Mouse (Mus musculus) kidney, postnatal 0 days (tissue): ENCODE data around the gene Sox3. TPM values are rescaled to one million over a fixed set of nuclear protein-coding genes. Genes with fewer than 3 reads are reported as not detected.

Source experiments
- ATAC-seq: fragments of 200-750 bp; cut with Nextera tagmentation; replicated peaks from 2 replicates; pipeline ENCODE4 v1.8.0; 2017; ENCODE audit warnings: low read depth, moderate number of reproducible peaks, moderate TSS enrichment, moderate library complexity; ENCODE audit not compliant: low FRiP score
- DNase-seq: peaks from one replicate; pipeline ENCODE4 v3.0.0-alpha.2; 2016; ENCODE audit warnings: low spot score
- H3K27ac ChIP-seq: fragments of 300-500 bp; sonication (generic); 2 replicates; pipeline ENCODE4 v1.5.1; 2014; ENCODE audit warnings: mild to moderate bottlenecking
- H3K27me3 ChIP-seq: fragments of 300-500 bp; sonication (generic); 2 replicates; pipeline ENCODE4 v1.6.1; 2014; ENCODE audit warnings: low read length, mixed read lengths; ENCODE audit not compliant: insufficient read depth
- H3K36me3 ChIP-seq: fragments of 300-500 bp; sonication (generic); 2 replicates; pipeline ENCODE4 v1.6.1; 2014; ENCODE audit warnings: low read length, mixed read lengths; ENCODE audit not compliant: insufficient read depth
- H3K4me1 ChIP-seq: fragments of 300-500 bp; sonication (generic); replicated peaks from 2 replicates; pipeline ENCODE4 v1.6.1; 2014; ENCODE audit warnings: antibody characterized with exemption, low read length, mixed read lengths; ENCODE audit not compliant: insufficient read depth
- H3K4me2 ChIP-seq: fragments of 300-500 bp; sonication (generic); 2 replicates; pipeline ENCODE4 v1.6.1; 2014; ENCODE audit warnings: mild to moderate bottlenecking, low read length, moderate library complexity, mixed read lengths
- H3K4me3 ChIP-seq: fragments of 300-500 bp; sonication (generic); replicated peaks from 2 replicates; pipeline ENCODE4 v1.5.1; 2014; ENCODE audit warnings: low read depth, low read length
- H3K9ac ChIP-seq: fragments of 300-500 bp; sonication (generic); 2 replicates; pipeline ENCODE4 v1.6.1; 2014; ENCODE audit warnings: low read depth, low read length
- H3K9me3 ChIP-seq: fragments of 300-500 bp; sonication (generic); replicated peaks from 2 replicates; pipeline ENCODE4 v1.6.1; 2016; ENCODE audit warnings: low read length, inconsistent platforms, mixed read lengths
- CTCF ChIP-seq: IDR thresholded peaks from 2 replicates; pipeline ENCODE4 v1.5.1; 2016; ENCODE audit warnings: antibody characterized with exemption, low read depth, mild to moderate bottlenecking, moderate library complexity
- WGBS: fragments of 180-500 bp; shearing (Covaris S2); extraction: QIAGEN DNeasy Blood & Tissue Kit; methylation state at CpG from one replicate; pipeline ENCODE4 v1.1.7; 2014; 5-methylcytosine and 5-hydroxymethylcytosine counted together
- polyA plus RNA-seq: library from polyadenylated mRNA; unstranded; fragments of >200 nt; fragmentation: Nextera tagmentation; extraction: Ambion mirVana; gene quantifications from 2 replicates; pipeline ENCODE4 v1.2.1, GENCODE M21; 2015

Sox3 gene
- polyA plus RNA-seq, result not detected in 2 replicates

DNA sequence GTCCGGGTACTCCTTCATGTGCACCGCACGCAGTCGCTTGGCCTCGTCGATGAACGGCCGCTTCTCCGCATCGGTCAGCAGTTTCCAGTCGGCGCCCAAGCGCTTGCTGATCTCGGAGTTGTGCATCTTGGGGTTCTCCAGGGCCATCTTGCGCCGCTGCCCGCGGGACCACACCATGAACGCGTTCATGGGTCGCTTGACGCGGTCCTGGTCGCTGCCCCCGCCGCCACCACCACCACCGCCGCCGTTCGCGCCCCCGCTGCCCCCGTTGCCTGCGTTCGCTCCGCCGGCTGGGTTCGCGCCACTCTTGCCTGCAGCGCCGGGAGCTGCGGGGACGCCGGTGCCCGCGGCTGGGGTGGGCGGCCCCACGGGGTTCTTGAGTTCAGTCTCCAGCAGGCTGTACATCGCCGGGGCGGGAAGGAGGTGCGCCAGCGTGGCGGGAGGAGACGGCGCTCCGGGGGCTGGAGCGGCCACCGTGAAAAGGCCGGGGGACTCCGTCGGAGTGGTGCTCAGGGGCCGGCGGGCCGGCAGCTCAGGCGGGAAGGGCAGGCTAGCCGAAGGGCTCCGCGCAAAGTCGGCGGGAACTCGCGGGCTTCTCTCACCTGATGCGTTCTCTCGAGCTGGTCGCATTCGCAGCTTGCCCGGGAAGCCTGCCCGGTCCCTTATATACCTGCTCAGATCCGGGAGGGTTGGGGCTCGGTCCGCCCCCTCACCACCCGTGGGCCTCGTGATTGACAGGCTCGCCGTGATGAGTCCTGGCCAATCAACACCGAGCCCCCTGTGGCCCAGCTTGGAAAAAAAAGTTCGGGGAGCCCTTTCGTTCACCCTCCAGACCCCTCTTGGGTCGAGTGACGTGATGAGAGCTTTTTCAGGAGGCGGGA, at the start of gene Sox3:
Gene Sox3 (minus strand): TSS at position 630 of the 881 bp plus-strand sequence.
- Histone ChIP-seq H3K4me3 (peak within 1 kb of the TSS; percentile 34), H3K4me1 (no peaks in the 10 kb centered on the region), H3K27ac (no peak within 1 kb of the TSS), H3K9ac (no peak within 1 kb of the TSS), H3K4me2 (peak within 1 kb of the TSS; percentile 63), H3K27me3 (peaks cover 24% of the 10 kb centered on the region), H3K9me3 (no peaks in the 10 kb centered on the region), H3K36me3 (no peaks in the 10 kb centered on the region)
- no peak for ATAC-seq
- WGBS, result 32% methylated on average over 90 of the region's 92 CpGs
- TF ChIP-seq CTCF, result no peak
- no peak for DNase-seq

DNA sequence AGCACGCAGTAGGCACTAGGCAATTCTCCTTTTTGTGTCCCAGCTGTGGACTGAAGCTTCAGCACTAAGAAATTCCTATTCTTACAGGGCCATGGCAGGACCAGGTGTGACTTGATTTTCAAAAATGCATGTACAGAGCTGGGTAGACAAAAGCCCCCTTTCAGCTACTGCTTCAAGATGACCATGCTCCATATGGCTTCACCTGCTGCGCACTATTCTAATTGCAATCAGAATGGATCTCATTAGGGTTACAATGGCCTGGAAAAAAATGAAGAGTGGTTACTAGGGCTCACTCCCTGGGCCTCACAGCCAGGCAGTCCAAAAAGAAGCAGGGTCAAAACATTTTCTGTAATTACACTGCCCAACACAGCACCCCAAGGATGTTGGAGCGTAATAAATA, 47.0 kb upstream of the Sox3 start:
- Histone ChIP-seq H3K27ac (no peak overlapping the region), H3K27me3 (no peaks in the 10 kb centered on the region), H3K9ac (no peak overlapping the region), H3K36me3 (no peaks in the 10 kb centered on the region), H3K9me3 (no peaks in the 10 kb centered on the region), H3K4me2 (no peak overlapping the region), H3K4me3 (no peak overlapping the region), H3K4me1 (no peaks in the 10 kb centered on the region)
- no peak for TF ChIP-seq CTCF
- DNase-seq (no peak), ATAC-seq (no peak)
- WGBS, result 85% methylated on average over 3 of the region's 3 CpGs

DNA sequence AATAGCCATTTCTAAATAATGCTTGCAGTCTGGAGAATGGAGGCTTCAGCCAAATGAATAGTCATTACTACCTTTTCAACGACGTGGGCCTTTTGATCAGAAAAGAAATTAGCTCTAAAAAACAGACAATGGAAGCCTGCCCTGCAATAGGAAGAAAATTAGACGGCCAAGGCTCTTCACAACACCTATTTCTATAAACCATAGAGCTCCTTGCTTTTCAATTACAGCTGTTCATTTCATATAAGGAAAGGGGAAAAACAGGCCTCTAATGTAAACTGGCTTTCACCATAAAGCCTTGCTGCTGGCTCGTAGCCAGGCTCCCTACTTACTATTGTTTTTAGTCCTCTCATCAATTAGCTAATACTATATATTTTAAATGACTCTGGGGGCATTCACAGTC, 6.3 kb upstream of the Sox3 start:
- Histone ChIP-seq H3K27ac (no peak overlapping the region), H3K4me2 (no peak overlapping the region), H3K36me3 (no peaks in the 10 kb centered on the region), H3K4me1 (no peaks in the 10 kb centered on the region), H3K9me3 (no peaks in the 10 kb centered on the region), H3K4me3 (no peak overlapping the region), H3K9ac (no peak overlapping the region), H3K27me3 (0 out of 2 replicates have a peak, but pooled peaks cover 9% of the 10 kb centered on the region)
- no peak for DNase-seq
- no peak for TF ChIP-seq CTCF
- WGBS, result 32% methylated on average over 4 of the region's 4 CpGs
- no peak for ATAC-seq

DNA sequence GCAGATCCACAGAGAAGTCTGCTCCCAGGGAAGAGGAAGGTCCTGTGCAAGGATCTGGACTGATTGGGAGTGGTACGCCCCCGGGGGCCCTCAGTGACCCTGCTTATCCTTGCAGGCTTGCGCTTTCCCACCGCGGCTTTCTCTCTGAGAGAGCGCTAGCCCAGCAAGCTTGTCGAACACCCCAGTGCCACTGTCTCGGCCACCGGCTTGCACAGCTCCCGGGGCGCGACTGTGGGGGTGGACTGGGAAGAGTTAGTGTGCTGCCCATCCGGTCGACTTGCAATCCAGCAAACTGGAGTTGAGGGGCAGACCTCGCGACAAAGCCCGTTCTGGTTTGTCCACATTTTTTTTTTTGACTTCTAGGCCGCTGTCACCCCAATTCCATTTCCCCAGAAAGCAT, 5.4 kb upstream of the Sox3 start:
- ATAC-seq (no peak), DNase-seq (no peak)
- Histone ChIP-seq H3K4me3 (no peak overlapping the region), H3K27ac (no peak overlapping the region), H3K27me3 (peaks cover 10% of the 10 kb centered on the region; the same call in 1 of the 2 replicates), H3K4me2 (no peak overlapping the region), H3K9me3 (no peaks in the 10 kb centered on the region), H3K4me1 (no peaks in the 10 kb centered on the region), H3K9ac (no peak overlapping the region), H3K36me3 (no peaks in the 10 kb centered on the region)
- 30% methylated on average over 18 of the region's 18 CpGs for WGBS
- TF ChIP-seq CTCF, result no peak

DNA sequence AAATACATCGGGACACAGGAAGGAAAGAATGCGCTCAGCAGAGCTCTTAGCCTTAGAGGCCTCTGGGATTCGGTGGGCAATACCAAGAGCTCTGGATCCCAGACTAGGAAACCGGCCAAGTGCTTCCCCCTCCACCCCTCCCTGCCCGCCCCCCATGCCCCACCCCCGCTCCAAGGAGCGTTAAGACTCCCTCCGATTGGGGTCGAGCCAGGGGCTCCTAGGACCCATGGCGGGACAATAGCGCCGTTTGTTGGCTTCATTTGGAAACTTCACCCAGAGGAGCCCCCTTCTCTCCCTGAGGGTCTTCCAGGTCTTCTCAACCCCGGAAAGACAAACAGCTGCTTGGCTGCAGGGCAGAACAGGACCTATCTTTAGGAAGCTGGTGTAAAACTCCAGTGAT, 3.1 kb upstream of the Sox3 start:
- no peak overlapping the region for H3K4me3 ChIP-seq
- H3K9me3 ChIP-seq, result no peaks in the 10 kb centered on the region
- H3K4me1 ChIP-seq, result no peaks in the 10 kb centered on the region
- H3K36me3 ChIP-seq, result no peaks in the 10 kb centered on the region
- 23% methylated on average over 12 of the region's 13 CpGs for WGBS
- ATAC-seq (no peak), DNase-seq (no peak)
- H3K27ac ChIP-seq, result no peak overlapping the region
- peaks cover 22% of the 10 kb centered on the region; the same call in 1 of the 2 replicates for H3K27me3 ChIP-seq
- H3K9ac ChIP-seq, result no peak overlapping the region
- no peak for TF ChIP-seq CTCF
- H3K4me2 ChIP-seq, result no peak overlapping the region

DNA sequence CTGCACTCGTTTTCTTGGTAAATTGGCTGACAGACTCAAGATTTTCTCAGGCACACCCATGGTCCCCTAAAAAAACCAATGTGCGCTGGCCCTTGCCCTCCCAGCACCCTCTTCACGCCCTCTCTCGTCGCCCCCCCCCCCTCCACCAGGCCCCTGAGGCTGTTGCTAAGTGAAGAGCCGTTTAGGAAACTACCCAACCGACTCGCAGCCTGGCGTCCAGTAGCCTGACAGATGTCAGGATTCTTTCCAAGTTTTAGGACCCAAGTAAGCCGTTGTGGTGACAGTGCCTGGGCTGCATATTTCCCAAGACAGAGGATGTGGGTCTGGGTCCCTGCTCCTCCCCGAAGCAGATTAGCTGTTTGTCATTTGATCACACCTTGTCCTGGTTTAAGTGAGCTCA, 2.2 kb upstream of the Sox3 start:
- WGBS, result 22% methylated on average over 10 of the region's 11 CpGs
- Histone ChIP-seq H3K4me2 (no peak overlapping the region), H3K9ac (no peak overlapping the region), H3K27ac (no peak overlapping the region), H3K4me1 (no peaks in the 10 kb centered on the region), H3K36me3 (no peaks in the 10 kb centered on the region), H3K27me3 (peaks cover 22% of the 10 kb centered on the region), H3K4me3 (no peak overlapping the region), H3K9me3 (no peaks in the 10 kb centered on the region)
- no peak for DNase-seq
- TF ChIP-seq CTCF, result no peak
- no peak for ATAC-seq
